Mouse (Mus musculus) frontal cortex, postnatal 14 days (tissue): ENCODE measurements around the gene Gm9903.

Experiments
- DNase-seq, 2 experiments: peaks; one replicate each; pipeline ENCODE4 v3.0.0; 2022; ENCODE audit warnings: low spot score in 2 of 2

The Gm9903 gene

DNA sequence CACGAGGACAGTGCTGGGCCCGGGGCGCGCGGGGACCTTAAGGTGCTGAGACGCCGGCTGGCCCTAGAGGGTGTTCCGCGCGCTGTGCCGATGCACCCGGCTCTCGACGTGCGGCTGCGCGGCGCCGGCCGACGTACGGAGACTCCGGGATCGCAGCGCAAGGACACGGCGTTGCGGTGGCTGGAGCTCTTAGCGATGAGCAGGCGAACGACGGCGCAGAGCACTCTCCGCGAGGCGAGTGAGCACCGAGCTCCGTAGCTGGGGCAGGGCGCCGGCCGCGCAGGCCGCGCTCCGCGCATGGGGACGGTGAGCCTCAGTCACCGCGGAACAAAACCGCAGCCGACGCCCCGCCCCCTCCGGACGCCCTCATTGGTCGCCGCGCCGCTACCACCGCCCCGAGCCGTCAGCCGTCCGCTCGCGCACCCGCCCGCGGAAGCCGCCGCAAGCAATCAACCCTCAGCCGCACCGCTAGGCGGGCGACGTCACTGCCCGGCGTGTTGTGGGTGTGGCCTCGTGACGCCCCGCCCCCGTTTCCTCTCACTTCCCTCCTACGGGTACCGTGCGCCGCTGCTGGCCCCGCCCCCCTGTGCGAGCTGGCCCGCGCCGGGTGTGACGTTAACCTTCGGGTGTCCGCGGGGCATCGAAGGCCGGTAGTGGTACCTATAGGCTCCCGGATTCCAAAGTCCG is at the start of gene Gm9903, which contains the start of gene Fam53a:
TSS of gene Gm9903 (plus strand) at position 625 of the 687 bp plus-strand sequence.
TSS of gene Fam53a (minus strand) at position 335 of the 687 bp plus-strand sequence.
- peak; percentile 99 to 100 for DNase-seq

DNA sequence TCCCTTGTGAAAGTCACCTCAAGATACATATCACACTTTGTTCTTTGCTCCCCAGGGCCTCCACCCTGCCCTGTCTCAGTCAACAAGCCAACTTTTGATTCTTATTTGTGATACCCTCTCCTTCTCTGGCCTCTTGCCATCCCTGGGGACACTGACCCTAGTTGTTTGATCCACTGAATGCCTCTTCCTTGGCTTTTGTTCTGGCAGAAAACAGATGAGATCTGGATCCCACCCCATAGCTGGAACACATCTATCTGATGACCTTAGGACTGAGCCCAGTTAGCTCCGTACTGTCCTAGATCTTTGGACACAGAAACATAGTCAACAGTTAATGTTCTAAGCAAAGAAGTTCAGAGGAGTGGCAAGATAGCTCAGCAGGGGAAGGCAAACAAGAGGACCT is 49.4 kb upstream of the Gm9903 start:
- DNase-seq: no peak

DNA sequence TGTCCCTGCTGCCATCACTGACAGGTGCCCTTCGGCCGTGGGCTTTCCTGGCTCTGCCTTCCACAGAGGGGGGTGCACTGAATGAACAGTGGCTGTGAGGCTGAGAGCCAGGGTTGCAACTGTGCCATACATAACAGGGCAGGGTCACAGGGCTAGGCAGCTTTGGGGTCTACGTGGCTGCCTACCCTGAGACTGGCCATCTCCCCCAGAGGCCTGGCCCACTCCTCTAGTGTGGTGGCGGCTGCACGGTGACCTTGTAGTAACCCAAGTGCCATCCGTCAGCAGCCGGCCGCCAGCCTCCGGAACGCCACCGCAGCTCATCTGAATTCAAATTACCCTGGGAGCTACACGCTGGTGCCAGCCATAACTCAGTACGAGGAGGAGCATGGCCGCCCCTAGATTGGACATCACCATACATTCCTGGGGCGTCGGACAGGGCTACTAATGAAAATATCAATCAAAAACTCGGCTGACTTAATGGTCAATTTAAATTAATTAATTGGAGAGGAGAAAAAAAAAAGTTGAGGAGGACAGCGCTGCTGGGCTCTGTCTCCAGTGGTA is 42.1 kb upstream of the Gm9903 start:
- DNase-seq: no peak

DNA sequence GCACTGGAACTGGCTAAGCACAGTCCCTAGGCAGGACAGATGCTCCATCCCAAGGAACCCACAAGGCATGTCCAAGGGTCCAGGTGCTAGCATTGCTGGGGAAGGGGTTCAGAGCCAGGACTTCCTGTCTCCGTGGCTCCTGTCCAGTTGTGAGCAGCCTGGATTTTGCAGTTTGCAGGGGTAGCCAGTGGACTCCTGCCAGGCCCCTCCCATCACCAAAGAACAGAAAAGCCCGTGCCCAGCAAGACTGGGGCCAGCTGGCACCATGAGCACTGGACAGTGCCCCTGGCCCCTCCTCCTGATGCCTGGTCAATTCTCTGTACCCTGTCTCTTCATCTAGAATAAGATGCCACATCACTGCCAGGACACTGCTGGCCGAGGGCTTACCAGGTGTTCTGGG is 41.7 kb upstream of the Gm9903 start:
- no peak for DNase-seq

DNA sequence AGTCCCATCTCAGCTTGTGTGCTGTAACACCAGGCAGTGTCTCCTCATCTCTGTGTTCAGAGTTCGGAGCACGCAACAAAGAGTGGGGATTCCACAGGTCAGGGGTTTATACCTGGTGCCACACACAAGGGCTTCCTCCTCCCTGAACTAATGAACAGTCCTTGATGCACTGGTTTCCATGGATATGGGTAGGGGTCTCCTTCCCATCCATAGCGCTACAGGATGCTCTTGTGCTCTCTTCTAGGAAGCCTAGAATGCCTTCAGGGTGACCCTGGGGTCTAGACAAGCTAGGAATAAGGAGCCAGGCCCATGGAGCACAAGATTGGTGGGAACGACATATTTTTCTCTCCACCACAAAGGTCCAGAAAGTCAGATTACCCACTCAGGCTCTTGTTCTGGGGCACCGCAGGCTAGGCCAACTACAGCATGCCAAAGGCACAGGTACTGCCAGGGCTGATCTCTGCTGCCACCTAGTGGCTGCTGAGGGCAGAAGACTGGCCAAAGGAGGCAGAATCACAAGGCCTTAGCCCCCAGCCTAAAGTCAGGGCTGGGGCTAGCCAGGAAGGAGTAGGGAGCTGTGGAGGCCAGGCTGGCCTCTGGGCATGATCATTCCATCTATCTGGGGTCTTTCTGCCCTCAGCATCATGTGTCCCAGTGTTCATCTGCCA is 40.4 kb upstream of the Gm9903 start:
- DNase-seq: peak; percentile 50 to 60

DNA sequence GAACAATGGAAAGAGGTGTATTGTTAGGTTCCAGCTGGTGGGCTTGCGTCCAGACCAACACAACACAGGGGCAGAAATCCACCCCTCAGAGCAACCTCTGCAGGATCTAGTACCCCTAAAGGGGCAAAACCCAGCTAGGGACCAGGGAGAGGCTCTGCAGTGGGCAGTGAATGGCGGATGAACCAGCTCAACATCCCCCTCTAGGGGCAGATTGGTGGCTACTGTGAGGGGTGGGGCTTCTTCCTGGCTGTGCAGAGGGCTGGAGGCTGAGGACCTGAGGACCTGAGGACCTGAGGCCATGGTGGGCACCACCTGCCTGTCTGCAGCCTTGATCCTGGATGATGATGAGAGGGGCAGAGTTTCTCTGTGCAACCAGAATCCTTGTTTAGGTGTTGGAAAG is 36.1 kb upstream of the Gm9903 start:
- no peak for DNase-seq

DNA sequence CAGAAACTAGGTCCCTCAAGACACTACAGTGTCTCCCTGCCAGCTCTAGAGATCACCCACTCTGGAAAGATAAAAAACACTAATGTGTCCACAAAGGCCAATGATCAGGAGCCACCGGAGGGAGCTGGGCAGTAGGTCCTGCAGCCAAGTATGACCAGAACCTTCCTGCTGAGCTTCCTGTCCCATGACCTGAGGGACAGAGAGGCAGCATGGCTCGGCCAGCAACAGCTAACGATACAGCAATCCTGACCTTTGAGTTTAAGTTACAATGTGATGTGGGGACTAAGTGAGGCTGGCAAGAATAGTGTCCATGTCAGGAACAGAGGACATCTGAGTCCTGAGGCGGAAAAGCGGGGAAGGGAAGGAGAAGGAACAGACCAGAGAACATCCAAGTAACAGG is 24.4 kb upstream of the Gm9903 start:
- DNase-seq: no peak

DNA sequence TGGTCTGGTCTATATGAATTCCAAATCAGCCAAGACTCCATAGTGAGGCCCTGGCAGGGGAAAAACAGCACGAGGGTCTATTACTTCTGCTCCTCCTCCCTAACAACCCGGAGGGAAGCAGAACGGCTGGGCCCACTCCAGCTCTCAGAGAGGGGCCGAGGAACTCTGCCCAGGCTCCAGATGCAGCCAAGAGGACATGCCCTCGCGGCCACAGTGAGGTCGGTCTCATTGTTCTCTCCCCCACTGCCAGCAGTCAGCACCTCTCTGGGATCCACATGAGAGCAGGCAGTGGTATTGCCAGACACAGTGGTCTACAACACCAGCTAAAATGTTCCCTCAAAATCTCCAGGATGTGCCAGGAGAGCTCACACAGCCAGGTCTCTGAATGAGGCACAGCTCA is 23.1 kb upstream of the Gm9903 start:
- DNase-seq: no peak

DNA sequence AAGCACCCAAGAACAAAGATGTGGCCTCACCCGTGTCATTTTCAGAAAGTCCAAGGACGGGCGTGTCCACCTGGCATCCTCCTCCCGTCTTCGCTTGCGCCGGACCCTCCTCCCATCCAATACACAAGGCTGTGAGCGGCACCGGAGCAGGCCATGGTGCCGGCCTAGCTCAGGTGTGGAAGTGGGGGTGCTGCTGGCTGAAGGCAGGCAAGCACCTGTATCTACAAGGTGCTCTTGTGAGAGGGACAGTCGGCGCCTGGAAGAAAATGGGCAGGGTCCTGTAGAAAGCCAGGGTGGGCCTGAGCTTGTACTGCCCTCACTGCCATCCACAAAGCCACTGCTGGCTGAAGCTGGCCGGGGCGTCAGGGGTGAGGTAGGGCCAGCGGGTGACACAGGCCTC is 22.3 kb upstream of the Gm9903 start:
- no peak for DNase-seq

DNA sequence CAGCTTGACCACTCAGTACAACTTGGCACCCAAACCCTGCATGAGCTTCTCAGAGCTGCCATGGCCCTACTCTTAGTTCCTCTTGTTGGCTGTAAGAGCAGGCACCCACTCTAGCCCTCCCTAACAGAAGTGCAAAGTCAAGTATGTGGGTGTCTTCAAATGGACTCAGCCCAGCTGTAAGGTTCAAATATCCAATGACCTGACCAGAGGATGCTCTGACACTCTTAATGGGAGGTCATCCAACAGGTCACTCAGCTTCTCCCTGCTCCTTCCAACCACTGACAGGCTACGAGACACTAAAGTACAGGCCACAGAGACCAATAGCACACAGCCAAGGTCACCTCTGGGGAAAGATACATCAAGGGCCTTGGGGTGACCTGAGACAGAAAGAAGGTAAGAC is 20.5 kb upstream of the Gm9903 start:
- DNase-seq: no peak

DNA sequence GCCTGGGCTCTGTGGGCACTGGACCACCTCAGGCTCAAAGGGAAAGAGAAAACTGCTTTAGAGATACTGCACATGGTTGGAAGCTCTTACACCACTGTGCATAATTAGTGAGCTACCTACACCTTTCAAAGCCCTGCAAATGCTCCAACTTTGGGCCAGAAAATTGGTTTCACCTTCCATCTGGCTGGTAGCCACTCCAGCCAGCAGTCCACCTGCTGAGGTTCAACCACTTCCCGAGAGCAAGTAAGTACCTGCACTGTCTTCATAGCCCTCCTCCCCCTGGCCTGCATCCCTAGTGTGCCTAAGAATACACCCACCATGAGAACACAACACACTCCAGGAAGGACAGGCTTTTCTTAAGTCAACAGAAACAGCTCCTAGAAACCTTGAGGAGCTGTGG is 17.9 kb upstream of the Gm9903 start:
- DNase-seq: no peak

DNA sequence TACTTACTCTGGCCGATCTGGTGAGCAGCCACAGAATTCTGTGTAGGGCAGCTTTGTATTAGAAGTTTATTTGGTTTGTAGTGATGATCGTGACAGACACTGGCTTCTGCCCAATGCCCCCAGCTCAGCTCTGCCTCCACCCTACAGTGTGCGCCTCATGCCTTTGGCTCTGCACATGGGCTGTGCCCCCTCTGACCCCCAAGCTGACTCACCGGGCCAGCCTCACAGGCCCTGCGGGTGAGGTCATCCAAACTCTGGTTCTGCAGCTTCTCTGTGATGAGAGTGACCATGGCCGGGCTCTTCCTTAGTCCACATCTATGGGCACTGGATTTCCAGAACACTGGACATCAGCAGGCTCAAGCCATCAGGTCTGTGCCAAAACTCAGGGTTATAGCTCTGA is 15.3 kb upstream of the Gm9903 start:
- no peak for DNase-seq

DNA sequence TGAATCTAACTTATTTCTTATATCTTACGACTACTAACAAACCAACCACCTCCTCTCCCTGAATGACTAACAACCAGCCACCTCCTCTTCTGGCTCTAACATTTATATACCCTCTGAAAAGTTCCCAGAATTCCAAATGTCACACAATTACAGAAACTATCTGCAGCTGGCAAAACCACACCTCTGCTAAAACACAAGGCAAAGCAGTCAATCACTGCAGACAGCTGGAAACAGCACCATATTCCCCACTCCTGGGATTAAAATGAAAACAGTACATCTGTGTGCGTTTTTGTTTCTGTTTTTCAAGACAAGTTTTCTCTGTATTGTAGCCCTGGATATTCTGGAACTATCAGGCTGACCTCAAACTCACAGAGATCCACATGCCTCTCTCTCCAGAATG is 7.1 kb upstream of the Gm9903 start:
- no peak for DNase-seq

DNA sequence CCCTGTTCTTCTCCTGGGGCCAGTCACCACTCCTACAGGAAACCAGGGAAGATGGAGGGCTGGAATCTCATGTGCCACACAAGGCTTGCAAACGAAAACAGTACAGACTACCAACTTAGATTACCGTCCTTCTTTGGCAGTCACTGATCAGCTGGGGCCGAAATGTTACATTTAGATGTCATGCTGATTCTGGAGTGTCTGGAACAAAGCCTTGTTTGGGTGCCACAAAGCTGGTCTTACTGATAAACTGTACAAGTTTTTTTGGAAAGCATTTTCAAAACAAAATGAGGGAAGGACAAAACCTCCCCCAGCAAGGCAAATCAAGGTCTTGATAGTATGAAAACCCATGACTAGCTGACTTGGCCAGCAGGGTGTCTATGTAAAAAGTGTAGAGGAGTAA is 6.0 kb upstream of the Gm9903 start:
- DNase-seq: no peak

DNA sequence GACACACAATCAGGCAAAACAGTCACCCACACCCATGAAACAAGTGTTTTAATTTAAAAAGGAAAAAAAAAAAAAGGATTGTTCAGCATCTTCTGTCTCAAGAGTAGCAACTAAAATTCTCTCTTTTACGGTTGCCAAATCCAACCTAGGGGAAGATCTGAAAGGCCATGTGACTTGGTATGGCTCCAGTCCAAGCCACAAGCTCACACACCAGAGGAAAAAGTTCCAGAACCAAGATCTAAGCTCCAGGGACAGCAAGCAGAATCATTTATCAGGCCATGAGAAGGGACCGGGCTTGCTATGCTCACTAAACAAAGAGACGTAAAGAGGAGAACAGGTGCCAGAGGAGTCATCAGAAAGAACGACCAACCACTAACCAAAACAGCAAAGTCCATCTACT is 1.8 kb upstream of the Gm9903 start:
- DNase-seq: no peak

DNA sequence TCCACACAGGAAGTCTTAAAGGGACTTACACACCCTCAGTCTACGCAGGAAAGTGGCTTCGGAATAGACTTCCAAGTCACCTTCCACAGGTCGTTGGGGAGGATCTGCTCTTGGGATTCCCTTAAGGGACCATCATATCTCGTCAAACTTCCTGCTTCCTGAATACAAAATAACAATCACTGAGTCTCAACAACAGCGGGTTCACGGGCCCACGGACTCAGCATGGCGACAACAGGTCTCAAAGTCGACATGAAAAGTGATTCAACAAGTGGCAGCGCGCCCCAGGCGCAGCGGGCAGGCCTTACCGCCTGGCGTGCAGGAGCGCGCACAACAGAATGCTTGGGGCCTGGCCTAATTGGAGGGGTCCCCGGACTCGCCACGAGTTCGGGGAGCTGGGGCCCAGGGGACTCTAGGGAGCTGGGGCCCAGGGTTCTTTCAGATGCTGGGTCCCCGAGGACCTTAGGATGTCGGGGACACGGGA is 865 bp upstream of the Gm9903 start:
- DNase-seq: peak in 1 of 2 experiments; percentile 44

DNA sequence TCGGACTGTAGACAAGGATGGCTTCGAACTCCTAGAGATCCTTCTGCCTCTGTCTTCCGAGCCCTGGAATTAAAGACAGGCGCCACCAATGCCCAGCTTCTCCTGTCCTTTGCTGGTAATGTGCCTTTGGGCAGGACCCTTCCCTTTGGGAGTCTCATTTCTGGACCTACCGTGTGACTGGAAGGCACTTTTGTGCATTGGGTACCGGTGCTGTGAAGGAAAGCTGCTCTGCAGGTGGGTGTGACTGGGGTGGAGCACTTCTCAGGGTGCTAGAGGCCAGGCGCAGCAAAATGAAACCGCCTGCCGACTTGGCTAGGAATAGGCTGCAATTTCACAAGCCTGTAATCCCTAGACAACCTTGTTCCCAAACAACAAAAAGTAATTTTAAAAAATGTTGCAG is 336 bp downstream of the Gm9903 start:
- no peak for DNase-seq

DNA sequence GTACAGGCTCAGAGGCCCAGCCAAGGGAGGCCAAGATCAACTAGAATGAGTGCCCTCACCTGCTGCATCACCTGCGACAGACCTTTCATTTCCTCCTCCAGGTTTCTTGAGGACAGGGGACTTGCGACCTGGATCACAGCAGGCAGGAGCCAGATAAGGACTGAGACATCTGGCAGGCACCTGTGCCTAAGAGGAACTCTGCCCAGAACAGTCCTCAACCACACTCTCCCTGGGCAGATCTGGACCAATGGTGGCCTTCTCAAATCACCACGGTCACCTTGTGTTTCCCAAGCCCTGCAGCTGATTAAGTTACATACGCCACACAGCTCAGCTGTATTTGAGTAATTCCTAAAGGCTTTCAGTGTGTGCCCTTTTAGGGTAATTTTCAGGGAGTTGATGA is 890 bp downstream of the Gm9903 start:
- no peak for DNase-seq

DNA sequence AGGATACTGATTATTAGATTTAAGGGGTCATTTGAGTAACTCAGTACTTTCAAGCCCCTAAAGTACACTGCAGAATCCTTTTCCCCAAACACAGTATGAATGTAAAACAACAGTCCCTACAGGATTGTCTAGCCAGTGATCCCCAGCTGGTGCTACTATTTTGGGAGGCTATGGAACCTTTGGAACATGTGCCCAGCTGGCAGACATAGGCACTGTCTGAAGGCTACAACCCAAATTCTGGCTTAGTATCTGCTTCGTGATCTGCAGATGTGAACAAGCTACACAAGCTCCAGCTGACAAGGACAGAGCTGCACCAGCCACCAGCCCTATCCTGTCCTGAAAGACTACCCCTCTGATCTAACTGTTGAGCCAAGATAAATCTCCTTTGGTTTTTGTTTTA is 2.8 kb downstream of the Gm9903 start:
- no peak for DNase-seq

DNA sequence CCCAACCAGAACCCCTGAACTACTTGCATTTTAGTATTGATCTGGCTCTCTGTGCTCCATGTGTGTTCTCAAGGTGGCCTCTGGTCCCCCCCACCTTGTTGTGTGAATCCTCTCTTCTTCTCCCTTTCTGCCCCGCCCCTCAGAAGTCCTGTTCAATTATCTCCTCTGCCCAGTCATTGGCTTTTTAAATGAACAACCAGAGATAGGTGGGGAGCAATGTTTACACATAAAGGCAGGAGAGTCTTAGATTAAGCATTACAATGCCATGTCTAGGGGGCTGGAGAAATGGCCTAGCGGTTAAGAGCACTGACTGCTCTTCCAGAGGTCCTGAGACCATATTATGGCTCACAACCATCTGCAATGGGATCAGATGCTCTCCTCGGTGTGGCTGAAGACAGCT is 5.6 kb downstream of the Gm9903 start:
- DNase-seq: no peak

DNA sequence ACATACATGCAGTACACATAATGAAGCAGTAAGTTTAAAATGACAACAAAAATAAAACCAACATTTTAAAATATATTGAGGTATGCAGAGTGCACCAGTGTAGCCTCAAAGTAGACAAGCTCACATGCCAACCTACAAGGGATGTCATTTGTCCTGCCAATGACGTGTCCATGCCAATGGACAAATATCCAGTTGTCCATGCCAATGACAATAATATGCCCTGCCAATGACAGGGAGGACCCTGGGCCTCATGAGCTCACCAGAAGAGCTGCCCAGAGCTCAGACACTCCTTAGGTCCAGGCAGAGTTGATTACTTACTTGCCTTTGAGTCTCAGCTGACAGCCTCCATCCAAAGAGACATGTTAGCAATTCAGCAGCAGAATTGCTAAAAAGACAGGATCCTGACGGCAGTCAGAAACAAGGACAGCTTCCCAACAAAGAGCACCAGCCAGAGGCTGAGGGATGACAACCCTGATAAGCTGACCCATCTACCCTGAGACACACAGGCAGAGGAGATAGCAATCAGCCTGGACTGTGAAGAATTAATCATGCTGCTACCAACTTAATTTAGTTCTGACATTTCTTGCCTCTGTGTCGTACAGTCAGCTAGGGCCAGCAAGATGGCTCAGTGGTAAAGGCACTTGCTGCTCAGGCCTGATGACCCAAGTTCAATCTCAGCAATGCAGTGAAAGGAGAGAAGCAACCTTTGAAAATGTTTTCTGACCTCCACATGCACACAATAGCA is 8.1 kb downstream of the Gm9903 start:
- DNase-seq: no peak

DNA sequence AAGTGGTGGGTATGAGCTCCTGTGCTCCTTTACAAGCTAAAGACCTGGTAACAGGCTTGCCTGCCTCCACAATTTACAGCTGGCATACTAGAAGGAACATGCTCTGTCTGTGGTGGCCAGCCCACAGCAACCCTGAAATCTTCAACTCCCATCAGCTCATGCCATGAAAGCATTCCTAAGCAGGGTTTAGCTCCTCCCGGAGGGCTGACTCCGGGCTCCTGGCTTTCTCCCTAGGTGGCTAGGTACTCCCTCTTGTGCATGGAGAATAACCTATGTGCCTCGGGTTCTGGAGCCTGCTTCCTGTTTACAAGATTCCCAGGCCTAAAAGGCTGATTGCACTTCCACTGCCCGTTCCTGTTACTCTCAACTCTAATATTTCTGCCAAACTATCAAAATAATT is 9.1 kb downstream of the Gm9903 start:
- no peak for DNase-seq
